Mouse (Mus musculus) limb, embryonic 15.5 days (tissue): ENCODE results near the gene Xndc1. TPM values are rescaled to one million over a fixed set of nuclear protein-coding genes. Genes with fewer than 3 reads are reported as not detected.
A peak's percentile ranks its signal among the peaks of the same experiment; 100 is the strongest.

Experiments
- ATAC-seq: fragments of 200-750 bp; cut with Nextera tagmentation; 2 replicates; pipeline ENCODE4 v1.8.0; 2017; ENCODE audit warnings: low read depth, moderate TSS enrichment; ENCODE audit not compliant: insufficient number of reproducible peaks, low FRiP score, low TSS enrichment
- H3K27ac ChIP-seq: fragments of 300-500 bp; sonication (generic); 2 replicates; pipeline ENCODE4 v1.5.1; 2015; ENCODE audit warnings: moderate library complexity, mild to moderate bottlenecking, inconsistent platforms
- H3K27me3 ChIP-seq: fragments of 300-500 bp; sonication (generic); 2 replicates; pipeline ENCODE4 v1.6.1; 2015; ENCODE audit warnings: inconsistent platforms
- H3K36me3 ChIP-seq: fragments of 300-500 bp; sonication (generic); 2 replicates; pipeline ENCODE4 v1.6.1; 2015; ENCODE audit warnings: inconsistent platforms
- H3K4me1 ChIP-seq: fragments of 300-500 bp; sonication (generic); 2 replicates; pipeline ENCODE4 v1.6.1; 2015; ENCODE audit warnings: inconsistent platforms
- H3K4me2 ChIP-seq: fragments of 300-500 bp; sonication (generic); 2 replicates; pipeline ENCODE4 v1.6.1; 2015; ENCODE audit warnings: mild to moderate bottlenecking, inconsistent platforms
- H3K4me3 ChIP-seq: fragments of 300-500 bp; sonication (generic); 2 replicates; pipeline ENCODE4 v1.5.1; 2015; ENCODE audit warnings: mild to moderate bottlenecking, inconsistent platforms
- H3K9ac ChIP-seq: fragments of 300-500 bp; sonication (generic); 2 replicates; pipeline ENCODE4 v1.6.1; 2015; ENCODE audit warnings: inconsistent platforms
- H3K9me3 ChIP-seq: fragments of 300-500 bp; sonication (generic); 2 replicates; pipeline ENCODE4 v1.6.1; 2016; ENCODE audit warnings: inconsistent platforms
- WGBS: fragments of 180-500 bp; shearing (Covaris S2); methylation state at CpG from one replicate; pipeline ENCODE4 v1.1.7; 2015; 5-methylcytosine and 5-hydroxymethylcytosine counted together
- polyA plus RNA-seq: library from polyadenylated mRNA; unstranded; fragments of >200 nt; fragmentation: Nextera tagmentation; extraction: Ambion mirVana; gene quantifications from 2 replicates; pipeline ENCODE4 v1.2.1, GENCODE M21; 2015

The Xndc1 gene
- polyA plus RNA-seq, 1 experiment from 2014 or later: 32.3 TPM

- Histone ChIP-seq H3K4me3 (no peak overlapping the region), H3K27me3 (no peaks in the 10 kb centered on the region), H3K4me2 (no peak overlapping the region), H3K36me3 (peaks cover 75% of the 10 kb centered on the region), H3K27ac (no peak overlapping the region), H3K4me1 (no peaks in the 10 kb centered on the region), H3K9me3 (no peaks in the 10 kb centered on the region), H3K9ac (no peak overlapping the region)
- 83% methylated on average over 26 of the region's 26 CpGs for WGBS
- ATAC-seq: no peak
Observed at GRCm38 (mm10) chr7:102084041-102084696, 18.9 kb downstream of the Xndc1 start.

GRCm38 (mm10) chr7:102087336-102087735 lies 22.0 kb downstream of the Xndc1 start:
- no peak for ATAC-seq
- H3K27me3 ChIP-seq: no peaks in the 10 kb centered on the region

GRCm38 (mm10) chr7:102099760-102100661 lies 34.7 kb downstream of the Xndc1 start:
- H3K9ac ChIP-seq: no peak overlapping the region

More at GRCm38 (mm10) chr7:102087336-102087735, 22.0 kb downstream of the Xndc1 start:
- no peak overlapping the region for H3K4me3 ChIP-seq
- no peaks in the 10 kb centered on the region for H3K9me3 ChIP-seq
- H3K36me3 ChIP-seq: peaks cover 47% of the 10 kb centered on the region
- H3K9ac ChIP-seq: no peak overlapping the region
- 83% methylated on average over 4 of the region's 4 CpGs for WGBS
- no peaks in the 10 kb centered on the region for H3K4me1 ChIP-seq
- no peak overlapping the region for H3K4me2 ChIP-seq
- H3K27ac ChIP-seq: no peak overlapping the region

DNA sequence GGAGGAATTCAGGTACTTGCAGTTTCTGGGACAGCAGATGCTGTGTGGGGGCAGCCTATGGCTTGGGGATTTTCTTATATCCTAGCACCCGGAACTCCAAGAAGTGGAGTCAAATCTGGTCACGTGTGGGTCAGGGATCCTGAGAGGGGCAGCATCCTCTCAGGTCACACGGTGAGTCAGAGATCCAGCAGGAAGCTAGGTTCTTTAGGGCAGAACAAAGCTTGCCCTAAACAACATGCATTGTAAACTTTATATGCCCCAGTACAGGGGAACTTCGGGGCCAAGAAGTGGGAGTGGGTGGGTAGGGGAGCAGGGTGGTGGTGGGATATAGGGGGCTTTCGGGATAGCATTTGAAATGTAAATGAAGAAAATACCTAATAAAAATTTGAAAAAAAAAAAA lies 35.6 kb downstream of the Xndc1 start:
- H3K36me3 ChIP-seq: no peaks in the 10 kb centered on the region
- no peaks in the 10 kb centered on the region for H3K27me3 ChIP-seq
- H3K4me2 ChIP-seq: no peak overlapping the region
- 58% methylated on average over 5 of the region's 5 CpGs for WGBS
- H3K4me1 ChIP-seq: peaks cover 12% of the 10 kb centered on the region
- H3K4me3 ChIP-seq: no peak overlapping the region
- no peak overlapping the region for H3K27ac ChIP-seq
- no peak for ATAC-seq
- no peak overlapping the region for H3K9ac ChIP-seq
- no peaks in the 10 kb centered on the region for H3K9me3 ChIP-seq

More at GRCm38 (mm10) chr7:102099760-102100661, 34.7 kb downstream of the Xndc1 start:
- WGBS: 4% methylated on average over 30 of the region's 30 CpGs
- H3K4me3 ChIP-seq: peak overlapping the region; percentile 25
- H3K27me3 ChIP-seq: no peaks in the 10 kb centered on the region
- peak overlapping the region; percentile 48 for H3K4me2 ChIP-seq
- no peak overlapping the region for H3K27ac ChIP-seq
- H3K9me3 ChIP-seq: no peaks in the 10 kb centered on the region
- peaks cover 12% of the 10 kb centered on the region for H3K4me1 ChIP-seq
- H3K36me3 ChIP-seq: no peaks in the 10 kb centered on the region
- 0 out of 2 replicates have a peak, but pooled peaks have one; percentile 35 for ATAC-seq

GRCm38 (mm10) chr7:102101487-102101886 lies 36.2 kb downstream of the Xndc1 start, which contains the start of gene Art1:
Art1 (plus strand) TSS chr7:102101743.
- Histone ChIP-seq H3K4me2 (0 out of 2 replicates have a peak within 1 kb of the TSS, but pooled peaks have one; percentile 48), H3K4me1 (peaks cover 12% of the 10 kb centered on the region), H3K27ac (no peak within 1 kb of the TSS), H3K9ac (no peak within 1 kb of the TSS), H3K27me3 (no peaks in the 10 kb centered on the region), H3K4me3 (no peak within 1 kb of the TSS; the same call in 1 of the 2 replicates), H3K9me3 (no peaks in the 10 kb centered on the region), H3K36me3 (no peaks in the 10 kb centered on the region)
- WGBS: 55% methylated on average over 5 of the region's 5 CpGs
- no peak for ATAC-seq

GRCm38 (mm10) chr7:102102241-102102640 lies 36.9 kb downstream of the Xndc1 start:
- no peak overlapping the region for H3K27ac ChIP-seq
- ATAC-seq: no peak
- peaks cover 20% of the 10 kb centered on the region for H3K4me1 ChIP-seq
- H3K4me3 ChIP-seq: no peak overlapping the region
- 46% methylated on average over 8 of the region's 8 CpGs for WGBS
- H3K9me3 ChIP-seq: no peaks in the 10 kb centered on the region
- H3K9ac ChIP-seq: no peak overlapping the region
- H3K36me3 ChIP-seq: no peaks in the 10 kb centered on the region
- no peaks in the 10 kb centered on the region for H3K27me3 ChIP-seq
- no peak overlapping the region for H3K4me2 ChIP-seq

DNA sequence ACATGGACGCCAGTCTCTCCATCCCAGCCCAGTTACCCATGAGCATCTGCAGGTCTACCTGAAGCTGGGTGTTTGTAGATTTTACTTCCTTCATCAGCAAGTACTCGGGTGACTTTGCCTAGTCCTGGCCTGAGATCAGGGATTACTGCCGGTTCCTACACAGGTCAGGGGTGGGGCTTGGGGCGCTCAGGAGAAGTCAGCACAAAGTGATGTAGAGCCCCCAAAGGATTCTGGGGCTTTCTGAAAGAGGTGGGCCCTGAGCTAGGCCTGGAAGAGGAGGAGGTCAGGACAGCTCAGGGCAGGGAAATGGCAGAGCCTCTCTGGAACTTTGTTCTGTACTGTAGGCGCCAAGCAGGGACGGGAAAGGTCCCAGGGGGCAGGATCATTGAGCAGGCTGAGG lies 37.4 kb downstream of the Xndc1 start:
- ATAC-seq: no peak
- Histone ChIP-seq H3K9ac (no peak overlapping the region), H3K4me1 (peaks cover 22% of the 10 kb centered on the region), H3K4me3 (no peak overlapping the region), H3K9me3 (no peaks in the 10 kb centered on the region), H3K36me3 (no peaks in the 10 kb centered on the region), H3K27me3 (no peaks in the 10 kb centered on the region), H3K27ac (no peak overlapping the region), H3K4me2 (no peak overlapping the region)
- 44% methylated on average over 6 of the region's 6 CpGs for WGBS

GRCm38 (mm10) chr7:102103555-102103954 lies 38.2 kb downstream of the Xndc1 start:
- Histone ChIP-seq H3K4me2 (no peak overlapping the region), H3K27me3 (no peaks in the 10 kb centered on the region), H3K9ac (no peak overlapping the region), H3K27ac (no peak overlapping the region), H3K4me1 (peaks cover 25% of the 10 kb centered on the region), H3K36me3 (no peaks in the 10 kb centered on the region), H3K9me3 (no peaks in the 10 kb centered on the region), H3K4me3 (no peak overlapping the region)
- no peak for ATAC-seq
- WGBS: 72% methylated on average over 2 of the region's 2 CpGs

DNA sequence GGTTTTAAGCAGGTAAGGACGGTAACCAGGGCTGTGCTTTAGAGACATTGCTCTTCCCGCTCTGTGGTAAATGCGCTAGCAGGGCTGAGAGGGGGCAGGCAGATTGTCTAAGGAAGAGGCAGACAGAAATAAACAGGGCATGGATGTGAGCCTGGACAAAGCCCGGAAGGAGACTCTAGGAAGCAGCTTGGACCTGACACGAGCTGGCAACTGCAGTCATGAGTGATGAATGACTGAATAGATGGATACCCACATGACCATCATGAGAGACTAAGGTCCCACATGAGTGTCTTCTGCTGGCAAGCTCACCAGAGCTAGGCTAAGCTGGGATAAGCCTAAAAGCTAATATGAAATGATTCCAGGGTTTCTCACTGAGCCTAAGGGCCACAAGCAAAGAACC lies 38.8 kb downstream of the Xndc1 start:
- H3K4me3 ChIP-seq: no peak overlapping the region
- WGBS: 70% methylated on average over 5 of the region's 5 CpGs
- peaks cover 25% of the 10 kb centered on the region for H3K4me1 ChIP-seq
- no peaks in the 10 kb centered on the region for H3K9me3 ChIP-seq
- no peaks in the 10 kb centered on the region for H3K27me3 ChIP-seq
- H3K9ac ChIP-seq: no peak overlapping the region
- H3K4me2 ChIP-seq: no peak overlapping the region
- no peak overlapping the region for H3K27ac ChIP-seq
- no peaks in the 10 kb centered on the region for H3K36me3 ChIP-seq
- no peak for ATAC-seq

DNA sequence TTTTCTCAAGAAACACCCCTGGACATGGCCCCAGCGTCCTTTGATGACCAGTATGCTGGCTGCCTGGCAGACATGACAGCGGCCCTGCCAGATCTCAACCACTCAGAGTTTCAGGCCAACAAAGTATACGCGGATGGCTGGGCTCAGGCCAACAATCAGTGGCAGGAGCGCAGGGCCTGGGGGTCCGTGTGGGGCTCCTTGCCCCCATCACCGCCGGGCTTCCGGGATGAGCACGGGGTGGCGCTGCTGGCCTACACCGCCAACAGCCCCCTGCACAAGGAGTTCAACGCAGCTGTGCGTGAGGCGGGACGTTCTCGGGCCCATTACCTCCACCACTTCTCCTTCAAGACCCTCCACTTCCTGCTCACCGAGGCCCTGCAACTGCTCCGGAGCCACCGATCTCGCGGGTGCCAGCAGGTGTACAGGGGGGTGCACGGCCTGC lies 41.4 kb downstream of the Xndc1 start:
- H3K9me3 ChIP-seq: no peaks in the 10 kb centered on the region
- 11% methylated on average over 23 of the region's 23 CpGs for WGBS
- no peak overlapping the region for H3K27ac ChIP-seq
- peaks cover 13% of the 10 kb centered on the region for H3K4me1 ChIP-seq
- peak overlapping the region; percentile 28 for H3K4me3 ChIP-seq
- 0 out of 2 replicates have a peak overlapping the region, but pooled peaks have one; percentile 23 for H3K9ac ChIP-seq
- H3K36me3 ChIP-seq: no peaks in the 10 kb centered on the region
- no peaks in the 10 kb centered on the region for H3K27me3 ChIP-seq
- H3K4me2 ChIP-seq: peak overlapping the region; percentile 62
- ATAC-seq: no peak

GRCm38 (mm10) chr7:102108206-102108605 lies 42.9 kb downstream of the Xndc1 start:
- H3K36me3 ChIP-seq: no peaks in the 10 kb centered on the region
- ATAC-seq: no peak
- peaks cover 13% of the 10 kb centered on the region for H3K4me1 ChIP-seq
- no peaks in the 10 kb centered on the region for H3K27me3 ChIP-seq
- H3K27ac ChIP-seq: no peak overlapping the region
- no peaks in the 10 kb centered on the region for H3K9me3 ChIP-seq
- H3K9ac ChIP-seq: no peak overlapping the region
- no peak overlapping the region for H3K4me3 ChIP-seq
- H3K4me2 ChIP-seq: no peak overlapping the region
- WGBS: 89% methylated on average over 1 of the region's 1 CpGs

DNA sequence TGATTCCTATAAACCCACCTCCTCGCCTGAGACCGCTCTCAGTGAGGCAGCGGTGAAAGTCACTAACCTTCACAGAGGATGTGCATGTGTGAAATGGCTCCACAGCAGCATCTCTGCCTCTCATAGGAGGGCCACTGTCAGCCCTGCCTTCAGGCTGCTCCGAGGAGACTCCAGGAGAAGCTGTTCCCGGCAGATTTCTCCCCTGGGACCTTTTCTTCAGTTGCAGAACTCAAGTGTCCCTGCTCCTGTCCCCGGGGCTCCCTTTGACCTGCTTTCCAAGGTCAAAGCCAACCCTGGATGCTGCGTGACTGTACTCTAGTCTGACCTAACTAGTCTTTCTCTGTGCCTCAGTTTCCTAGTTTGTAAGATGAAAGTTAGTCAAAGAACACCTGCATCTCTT lies 43.9 kb downstream of the Xndc1 start, which contains the start of gene Art5:
TSS of gene Art5 (minus strand) at position 319 of the 400 bp plus-strand sequence.
- ATAC-seq: no peak
- H3K27ac ChIP-seq: no peak within 1 kb of the TSS
- no peak within 1 kb of the TSS for H3K9ac ChIP-seq
- no peaks in the 10 kb centered on the region for H3K27me3 ChIP-seq
- H3K4me2 ChIP-seq: no peak within 1 kb of the TSS
- H3K4me3 ChIP-seq: no peak within 1 kb of the TSS
- WGBS: 73% methylated on average over 7 of the region's 7 CpGs
- H3K4me1 ChIP-seq: peaks cover 13% of the 10 kb centered on the region
- H3K36me3 ChIP-seq: no peaks in the 10 kb centered on the region
- H3K9me3 ChIP-seq: no peaks in the 10 kb centered on the region
